Mouse (Mus musculus) skeletal muscle tissue, adult 2 months (tissue): ENCODE measurements around the gene Gm9970.

Experiments
- DNase-seq: peaks from one replicate; pipeline ENCODE4 v3.0.0-alpha.2; 2012; ENCODE audit warnings: low read depth, low spot score

Gm9970 gene

DNA sequence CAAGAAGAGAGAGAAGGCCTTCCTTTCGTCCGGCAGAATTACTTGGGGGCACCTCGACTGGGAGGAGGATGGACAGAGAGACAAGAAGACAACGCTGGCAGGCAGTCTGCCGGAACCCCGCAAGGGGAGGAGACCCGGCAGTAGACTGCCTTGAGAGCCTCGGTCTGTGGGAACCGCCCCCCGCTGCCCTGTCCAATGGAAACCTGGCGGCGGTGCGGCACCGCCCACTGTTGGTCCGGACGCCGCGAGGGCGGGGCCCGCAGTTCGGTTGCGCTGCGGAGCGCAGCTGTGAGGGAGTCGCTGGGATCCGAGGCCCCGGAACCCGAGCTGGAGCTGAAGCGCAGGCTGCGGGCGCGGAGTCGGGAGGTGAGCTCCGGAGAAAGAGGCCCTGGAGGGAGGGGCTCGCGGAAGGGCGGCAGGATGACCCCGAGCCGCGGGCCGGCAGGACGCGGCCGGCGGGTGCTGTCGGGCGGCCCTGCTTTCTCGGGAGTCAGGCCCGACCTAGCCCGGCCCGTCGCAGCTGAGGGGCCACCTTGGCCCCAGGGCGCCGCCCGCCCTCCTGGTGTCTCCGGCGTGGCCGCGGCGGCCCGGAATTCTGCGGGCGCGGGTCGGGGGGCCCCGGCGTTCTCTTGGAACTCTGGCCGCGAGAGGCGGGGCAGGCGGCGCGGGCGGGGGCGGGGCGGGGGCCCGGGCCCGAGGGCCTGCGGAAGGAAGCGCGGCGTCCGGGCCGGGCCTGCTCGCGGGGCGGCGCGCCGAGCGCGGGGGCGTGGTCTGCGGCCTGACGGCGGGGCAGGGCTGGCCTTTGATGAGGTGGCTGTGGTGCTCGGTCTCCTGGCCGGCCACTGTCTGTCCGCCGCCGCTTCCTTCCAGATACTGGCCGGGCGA is at the start of gene Gm9970, which contains the start of gene Nrbp1:
Gene Gm9970 (minus strand): TSS at position 596 of the 885 bp plus-strand sequence.
Gene Nrbp1 (plus strand): TSS at position 228 of the 885 bp plus-strand sequence.
- DNase-seq: peak; percentile 93

DNA sequence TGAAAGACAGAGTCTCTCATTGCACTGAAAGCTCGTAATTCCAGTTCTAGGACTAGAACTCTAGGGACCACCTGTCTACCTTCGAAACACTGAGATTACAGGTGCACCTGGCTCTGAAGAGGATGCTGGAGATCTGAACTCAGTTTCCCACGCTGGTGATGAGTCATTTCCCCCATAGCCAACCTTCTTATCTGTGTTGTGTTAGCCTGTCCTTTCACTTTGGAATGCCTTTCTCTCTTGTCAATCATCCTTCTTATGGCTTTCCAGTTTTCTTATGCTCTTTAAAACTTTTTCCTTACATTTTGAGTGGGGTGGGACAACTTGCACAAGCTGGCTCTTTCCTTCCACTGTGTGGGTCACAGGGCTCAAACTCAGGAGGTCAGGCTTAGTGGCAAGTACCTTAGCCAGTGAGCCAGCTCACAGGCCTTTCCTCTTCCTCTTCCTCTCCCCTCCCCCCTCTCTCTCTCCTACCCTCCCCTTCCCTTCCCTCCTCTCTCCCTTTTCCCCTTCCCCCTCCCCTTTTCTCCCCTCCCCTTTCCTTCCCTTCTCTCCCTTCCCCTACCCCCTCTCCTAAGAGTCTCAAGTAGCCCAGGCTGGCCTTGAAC is 48.7 kb upstream of the Gm9970 start:
- DNase-seq: no peak

DNA sequence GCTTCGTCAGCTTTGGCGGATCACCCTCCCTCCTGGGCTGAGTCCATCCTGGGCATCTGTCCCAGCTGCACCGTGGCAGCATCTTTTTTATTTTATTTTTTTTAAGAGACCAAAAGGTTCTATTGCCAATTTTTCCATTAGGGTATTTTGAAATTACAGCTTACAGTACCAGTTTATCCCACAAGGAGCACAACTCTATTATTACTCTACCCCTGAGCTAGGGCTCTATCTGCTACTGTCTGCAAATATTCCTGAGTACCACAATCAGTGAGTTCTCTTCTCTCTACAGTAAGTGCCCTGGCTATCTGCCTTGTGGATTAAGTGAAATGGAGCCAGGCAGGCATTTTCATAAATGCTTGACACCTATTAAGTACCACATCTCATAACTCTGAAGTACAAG is 47.6 kb upstream of the Gm9970 start:
- DNase-seq: no peak

DNA sequence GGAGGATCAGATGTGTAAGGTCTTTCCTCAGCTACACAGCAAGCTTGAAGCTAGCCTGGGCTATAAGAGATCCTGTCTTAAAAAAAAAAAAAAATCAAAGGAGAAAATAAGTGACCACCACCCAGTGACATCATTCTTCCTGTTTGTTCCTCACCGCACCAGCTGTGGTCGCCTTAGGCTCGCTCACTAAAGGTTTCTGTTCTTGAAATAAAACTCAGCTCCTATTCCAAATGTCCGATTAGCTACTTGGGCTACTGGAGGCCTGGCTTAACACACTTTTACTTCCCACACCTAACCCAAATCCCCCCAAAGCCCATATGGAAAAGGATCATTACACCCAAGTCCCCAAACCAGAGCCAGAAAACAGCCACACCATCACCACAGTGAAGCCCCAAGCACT is 47.2 kb upstream of the Gm9970 start:
- DNase-seq: peak; percentile 23

DNA sequence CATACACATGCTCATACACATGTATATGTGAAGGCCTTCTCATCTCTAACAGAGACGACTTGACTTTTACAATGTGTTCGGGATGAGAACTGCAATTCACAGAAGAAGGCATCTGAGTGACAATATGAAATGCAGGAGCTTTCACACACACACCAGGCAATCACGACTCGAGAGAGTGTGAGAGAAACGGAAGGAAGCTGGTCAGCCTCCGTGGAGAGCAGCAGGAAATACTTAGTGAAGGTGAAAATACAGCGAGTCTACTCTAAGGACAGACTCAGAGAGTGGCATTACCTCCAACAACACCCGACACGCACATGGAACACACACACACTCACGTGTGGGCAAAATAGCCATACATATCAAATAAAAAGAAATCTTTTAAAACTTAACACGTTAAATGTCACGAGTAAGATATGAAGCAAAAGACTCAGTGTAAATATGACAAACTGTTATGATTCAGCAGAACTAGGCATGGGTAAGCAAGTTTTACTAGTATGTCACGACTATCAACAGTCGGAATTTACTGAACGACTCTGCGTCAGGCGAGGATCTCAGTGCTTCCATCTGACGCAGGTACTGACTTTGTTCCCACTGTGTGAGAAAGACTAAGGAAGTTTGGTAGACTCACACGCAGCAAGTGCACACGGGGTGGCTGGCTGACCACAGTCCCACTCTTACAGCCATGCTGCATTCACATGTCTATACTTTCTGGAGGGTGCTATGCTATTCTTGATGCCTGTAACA is 38.4 kb upstream of the Gm9970 start:
- DNase-seq: no peak

DNA sequence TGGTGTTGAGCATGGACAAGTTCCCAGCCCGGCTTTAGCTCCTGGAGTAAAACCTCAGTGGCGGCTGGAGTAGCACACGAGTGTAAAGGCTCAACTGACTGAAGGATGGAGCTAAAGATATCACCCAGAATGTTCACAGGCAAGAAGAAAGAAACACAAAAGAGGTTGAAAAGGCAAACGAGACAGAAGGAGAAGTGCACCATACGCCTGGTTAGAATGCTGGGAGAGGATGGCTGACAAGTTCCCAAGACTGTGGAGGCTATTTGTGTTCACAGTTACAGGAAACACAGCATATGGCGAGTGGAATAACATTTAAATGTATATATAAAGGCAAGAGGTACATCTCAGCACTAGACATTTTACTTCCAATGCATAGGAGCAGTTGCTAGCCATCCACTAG is 32.0 kb upstream of the Gm9970 start:
- no peak for DNase-seq

DNA sequence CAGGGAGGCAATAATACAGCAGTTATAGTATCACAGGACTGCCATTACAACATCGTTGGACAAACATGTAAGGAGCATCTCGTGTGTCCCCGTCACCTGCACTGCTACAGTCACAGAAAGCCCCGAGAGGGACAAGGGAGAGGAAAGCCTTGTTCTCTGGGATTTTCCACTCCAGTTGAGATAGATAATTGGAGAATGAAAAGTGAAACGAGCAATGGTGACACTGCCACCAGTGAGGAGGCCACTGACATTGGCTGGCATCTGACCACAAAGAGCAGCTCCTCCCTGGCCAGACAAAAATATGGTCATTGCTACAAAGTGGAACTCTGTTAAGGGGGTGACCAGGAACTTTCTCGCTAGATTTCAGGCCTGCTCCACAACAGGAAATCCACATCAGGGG is 26.7 kb upstream of the Gm9970 start:
- no peak for DNase-seq

DNA sequence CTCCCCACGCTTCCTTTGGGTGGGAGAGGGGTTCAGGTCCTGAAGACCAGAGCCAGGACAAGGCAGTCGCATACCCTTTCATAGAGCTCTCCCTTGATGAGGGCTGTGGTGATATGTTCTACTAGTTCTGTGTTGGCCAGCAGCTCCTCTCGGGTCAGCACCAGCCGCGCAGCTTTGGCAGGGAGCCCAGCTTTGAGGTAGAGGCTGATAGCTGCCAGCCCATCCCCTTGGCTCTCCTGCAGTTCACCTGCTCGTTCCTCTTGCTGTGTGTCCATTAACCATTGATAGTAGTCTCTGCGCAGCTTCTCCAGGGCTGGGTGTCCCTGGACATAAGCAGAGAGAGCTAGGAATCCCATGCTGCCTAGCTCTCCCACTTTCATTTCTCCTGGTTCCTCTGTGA is 25.1 kb upstream of the Gm9970 start:
- DNase-seq: no peak

DNA sequence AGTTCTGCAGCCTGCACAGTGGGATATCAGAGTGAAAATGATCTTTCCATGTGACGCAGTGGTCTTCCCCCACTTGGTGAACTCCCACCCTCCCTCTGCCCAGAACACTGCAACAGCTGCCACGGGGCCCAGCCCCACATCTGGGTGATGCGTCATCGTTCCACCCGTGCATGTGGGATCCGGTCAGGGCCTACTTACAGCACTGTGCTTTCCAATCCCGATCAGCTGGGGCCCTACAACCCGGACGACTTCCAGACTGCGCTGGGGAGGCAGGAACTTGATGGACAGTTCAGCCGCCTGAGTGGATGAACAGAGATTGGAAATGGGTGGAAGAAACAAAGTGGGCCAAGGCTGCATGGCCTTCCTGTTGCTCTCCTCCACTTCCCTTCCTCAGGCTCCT is 16.6 kb upstream of the Gm9970 start:
- DNase-seq: no peak

DNA sequence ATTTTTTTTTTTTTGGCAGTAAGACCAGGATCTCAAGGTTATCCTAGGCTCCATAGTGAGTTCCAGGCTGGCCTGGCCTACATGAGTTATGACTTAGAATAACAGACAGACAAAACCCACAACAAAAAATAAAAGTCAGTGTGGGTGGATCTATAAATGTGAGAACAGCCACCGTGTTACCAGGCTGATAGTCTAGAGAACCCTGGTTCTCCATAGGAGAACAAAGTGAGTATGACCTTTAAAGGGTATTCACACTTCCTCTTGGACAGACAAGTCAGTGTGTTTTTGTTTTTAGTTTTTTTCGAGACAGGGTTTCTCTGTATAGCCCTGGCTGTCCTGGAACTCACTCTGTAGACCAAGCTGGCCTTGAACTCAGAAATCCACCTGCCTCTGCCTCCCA is 14.9 kb upstream of the Gm9970 start:
- DNase-seq: no peak

DNA sequence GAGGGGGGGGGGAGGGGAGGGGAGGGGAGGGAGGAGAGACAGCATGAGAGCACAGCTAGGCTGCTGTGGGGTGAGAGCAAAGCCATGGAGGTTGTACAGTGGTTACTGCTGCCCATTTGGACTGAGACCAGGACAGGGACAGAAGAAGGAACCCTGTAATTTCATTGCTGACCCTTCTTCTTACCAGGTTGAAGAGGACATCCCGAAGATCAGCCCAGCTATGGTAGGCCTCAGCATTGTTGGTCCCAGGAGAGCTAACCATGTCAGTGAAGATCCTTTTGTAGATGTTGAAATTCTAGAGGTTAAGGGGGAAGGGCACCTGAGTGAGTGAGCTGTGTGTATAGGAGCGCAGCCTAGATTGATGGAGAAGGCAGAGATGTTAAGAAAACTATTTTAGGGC is 14.3 kb upstream of the Gm9970 start:
- DNase-seq: no peak

DNA sequence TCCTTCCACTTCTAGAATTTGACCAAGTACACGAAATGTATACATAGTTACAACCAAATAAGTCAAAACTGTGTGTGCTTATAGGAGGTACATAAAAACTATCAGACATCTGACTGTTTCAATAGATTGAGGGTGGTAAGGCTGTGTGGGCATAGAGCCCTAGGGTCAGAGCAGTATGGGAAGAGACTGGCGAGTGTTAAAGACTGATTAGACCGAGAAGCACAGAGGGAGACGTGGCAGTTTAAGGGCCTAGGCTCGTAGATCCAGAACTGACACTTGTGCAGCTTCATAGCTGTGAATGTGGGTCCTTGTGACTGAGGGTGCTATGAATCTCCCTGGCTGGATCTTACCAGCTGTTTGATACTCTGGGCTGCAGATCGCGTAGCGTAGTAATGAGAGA is 13.9 kb upstream of the Gm9970 start:
- no peak for DNase-seq

DNA sequence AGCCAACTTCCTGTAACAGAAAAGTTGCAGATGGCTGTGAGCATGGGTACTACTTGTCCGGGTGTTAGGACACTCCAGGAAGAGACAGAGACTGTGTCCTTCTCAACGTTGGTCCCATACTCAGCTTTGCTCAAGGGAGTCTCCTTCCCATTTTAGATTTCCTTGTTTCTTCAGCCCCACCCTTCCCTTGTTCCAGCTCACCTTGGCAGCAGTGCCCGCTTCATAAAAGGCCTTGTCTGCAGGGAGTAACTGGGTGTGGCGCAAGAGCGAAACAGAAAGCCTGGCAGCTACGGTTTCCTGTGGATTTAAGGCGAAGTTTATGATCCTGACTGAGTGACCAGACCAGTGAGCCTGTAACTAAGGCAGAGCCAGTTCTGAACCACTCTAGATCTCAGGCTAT is 13.4 kb upstream of the Gm9970 start:
- DNase-seq: peak; percentile 48

DNA sequence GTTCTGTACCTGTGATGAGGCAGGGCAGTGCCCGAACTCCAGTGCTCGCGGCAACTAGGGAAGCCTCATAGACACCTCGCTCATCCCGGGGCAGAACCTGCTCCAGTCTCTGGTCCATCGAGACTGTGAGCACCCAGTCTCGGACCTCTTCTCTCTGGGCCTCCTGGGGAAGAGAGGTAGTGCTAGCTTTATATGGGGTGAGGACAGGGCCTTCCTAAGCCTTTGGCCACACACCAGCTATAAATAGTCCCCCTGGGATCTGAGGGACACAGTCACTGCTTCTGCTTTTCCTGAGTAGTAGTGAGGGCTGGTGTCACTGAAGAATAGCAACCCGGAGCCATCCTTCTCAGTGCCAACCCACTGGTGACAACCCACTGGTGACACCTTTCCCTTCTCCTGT is 12.8 kb upstream of the Gm9970 start:
- no peak for DNase-seq

DNA sequence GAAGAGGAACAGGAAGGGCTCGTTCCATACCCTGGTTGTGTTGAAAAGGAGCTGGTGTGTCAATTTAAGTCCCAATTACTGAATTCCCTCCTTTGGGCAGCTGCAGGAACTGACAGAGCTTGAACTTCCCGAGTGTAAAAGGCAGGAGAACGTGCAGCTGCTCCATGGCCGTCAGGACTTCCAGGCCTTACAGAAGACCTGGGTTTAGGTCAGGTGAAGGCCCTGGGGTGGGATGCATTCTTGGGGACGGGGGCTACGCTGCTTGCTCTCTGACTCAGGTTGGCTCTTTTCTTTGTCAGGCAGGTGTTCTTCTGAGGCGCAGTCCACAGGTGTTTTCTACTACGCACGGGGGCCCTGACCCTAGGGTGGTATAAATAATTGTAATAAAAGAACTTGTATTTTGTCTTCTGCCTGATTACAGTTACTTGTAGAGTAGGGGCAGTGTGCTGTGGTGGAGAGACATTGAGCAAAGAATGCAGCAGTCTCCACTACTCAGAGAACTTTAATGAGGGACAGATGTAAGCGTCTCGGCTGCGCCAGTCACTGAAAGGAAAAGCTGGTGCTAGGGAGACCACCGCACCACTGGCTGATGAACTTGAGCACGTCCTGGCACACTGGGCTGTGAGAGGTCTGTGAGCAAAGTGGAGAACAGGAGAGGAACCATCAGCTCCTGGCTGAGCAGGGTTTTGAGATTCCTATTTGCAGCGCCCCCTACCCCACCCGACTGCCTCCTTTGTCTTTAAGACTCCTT is 11.9 kb upstream of the Gm9970 start:
- no peak for DNase-seq

DNA sequence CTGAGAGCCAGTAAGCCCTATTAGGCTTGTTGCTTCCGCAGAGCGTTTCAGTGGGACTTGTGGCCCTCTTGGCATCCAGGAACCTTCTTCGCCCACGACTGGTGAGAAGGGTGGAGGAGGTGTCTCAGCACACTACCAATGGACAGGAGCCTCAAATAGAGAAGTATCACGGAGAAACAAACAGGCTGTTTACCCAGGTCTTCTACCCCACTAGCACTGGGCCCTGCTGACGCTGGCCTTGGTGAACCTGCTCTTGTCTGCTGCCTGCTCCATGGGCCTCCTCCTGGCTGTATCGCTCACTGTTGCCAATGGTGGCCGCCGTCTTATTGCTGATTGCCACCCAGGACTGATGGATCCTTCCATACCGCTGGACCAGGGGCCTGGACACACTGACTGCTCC is 11.1 kb upstream of the Gm9970 start:
- no peak for DNase-seq

DNA sequence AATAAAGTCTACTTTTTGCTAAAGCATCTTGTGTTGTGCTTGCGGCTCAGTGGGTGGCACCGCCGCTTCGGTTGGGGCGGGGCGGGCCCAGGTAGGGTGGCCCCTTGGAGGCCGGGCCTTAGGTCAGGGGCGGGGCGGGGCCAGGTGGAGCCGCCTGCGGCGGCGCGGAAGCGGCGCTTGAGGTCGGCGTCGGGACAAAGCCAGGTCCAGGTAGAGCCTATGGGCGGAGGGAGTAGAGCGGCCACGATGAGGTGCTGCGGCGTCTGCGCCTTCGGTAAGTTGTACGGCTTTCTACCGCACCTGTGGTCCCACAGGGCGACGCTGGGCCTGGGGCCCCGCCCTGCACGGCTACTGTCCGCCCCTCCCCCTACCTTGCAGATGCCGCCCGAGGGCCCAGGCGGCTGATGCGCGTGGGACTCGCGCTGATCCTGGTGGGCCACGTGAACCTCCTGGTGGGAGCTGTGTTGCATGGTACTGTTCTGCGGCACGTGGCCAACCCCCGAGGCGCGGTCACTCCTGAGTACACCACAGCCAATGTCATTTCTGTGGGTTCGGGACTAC is 10.6 kb upstream of the Gm9970 start, which contains the start of gene Krtcap3:
Gene Krtcap3 (plus strand): TSS at position 151 of the 561 bp plus-strand sequence.
- no peak for DNase-seq

DNA sequence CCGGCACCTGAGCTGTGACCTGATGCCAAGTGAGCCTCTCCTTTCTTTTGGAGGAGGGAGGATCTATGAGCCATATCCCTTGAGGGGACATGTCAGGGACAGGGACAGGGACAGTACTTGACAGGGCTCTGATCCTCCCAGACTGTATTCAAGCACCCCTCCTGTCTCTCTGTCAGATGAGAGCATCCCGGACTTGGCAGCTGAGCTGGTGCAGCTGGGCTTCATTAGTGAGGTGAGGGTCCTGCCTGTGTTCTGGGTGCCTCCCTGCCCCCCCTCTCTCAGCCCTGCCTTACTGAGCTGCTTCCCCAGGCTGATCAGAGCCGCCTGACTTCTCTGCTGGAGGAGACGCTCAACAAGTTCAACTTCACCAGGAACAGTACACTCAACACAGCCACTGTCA is 9.7 kb upstream of the Gm9970 start:
- no peak for DNase-seq

DNA sequence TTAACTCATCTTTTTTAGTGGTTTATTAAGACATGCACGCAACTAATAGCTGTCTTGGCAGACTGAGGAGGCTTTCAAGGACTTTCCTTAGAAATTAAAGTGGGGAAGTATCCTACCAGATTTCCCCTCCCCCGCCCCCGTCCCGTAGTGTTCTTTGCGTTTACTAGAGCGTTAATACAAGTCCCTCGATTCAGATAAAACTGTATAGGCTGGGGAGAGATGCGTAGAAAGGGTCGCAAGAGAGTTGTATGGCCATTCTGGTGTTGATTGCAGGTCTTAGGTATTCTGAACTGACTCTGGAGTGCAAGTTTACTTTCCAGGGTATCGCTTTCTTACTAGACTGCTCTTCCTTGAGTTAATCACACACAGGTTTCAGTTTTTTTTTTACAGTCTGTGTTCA is 1.2 kb upstream of the Gm9970 start:
- DNase-seq: no peak

DNA sequence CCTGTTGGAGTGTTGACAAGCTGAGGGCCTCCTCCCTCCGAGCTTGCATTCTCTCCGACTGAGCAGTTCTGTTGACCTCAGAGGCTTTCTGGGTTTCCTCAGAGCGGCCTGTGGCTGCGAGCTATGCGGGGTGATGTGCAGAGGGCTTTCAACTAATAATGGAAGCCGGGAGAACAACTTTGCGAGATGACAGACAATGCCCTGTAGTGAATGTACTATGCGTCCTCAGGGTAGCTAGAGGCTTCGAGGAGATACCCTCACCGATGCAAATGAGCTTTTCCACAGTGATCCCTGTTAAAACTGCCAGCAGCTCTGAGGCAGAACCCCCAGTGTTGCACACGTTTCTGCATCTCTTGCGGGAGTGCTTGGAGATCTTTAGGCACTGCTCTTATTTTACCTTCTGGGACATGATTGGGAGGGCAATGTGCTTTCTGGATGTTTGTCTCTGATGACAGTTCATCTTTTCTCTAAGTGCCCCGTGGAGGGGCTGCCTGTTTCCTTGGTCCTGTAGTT is 546 bp upstream of the Gm9970 start:
- no peak for DNase-seq

DNA sequence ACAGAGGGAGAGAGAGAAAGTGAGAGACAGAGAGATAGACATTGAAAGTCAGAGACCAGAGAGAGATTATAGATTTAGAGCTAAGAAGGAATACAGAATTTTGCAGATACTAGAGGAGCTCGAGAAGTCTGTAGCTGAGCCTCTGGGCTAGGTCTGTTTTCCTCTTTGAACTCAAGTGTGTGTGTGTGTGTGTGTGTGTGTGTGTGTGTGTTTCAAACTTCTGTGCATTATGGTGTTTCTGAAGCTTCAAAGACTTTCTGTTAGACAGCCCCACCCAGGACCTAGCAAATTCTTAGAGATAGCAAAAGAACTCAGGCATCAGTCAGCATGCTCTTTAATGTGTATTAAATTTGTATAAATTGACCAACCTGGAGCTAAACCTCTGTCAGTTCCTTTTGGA is 14.4 kb downstream of the Gm9970 start:
- DNase-seq: no peak
